Mouse (Mus musculus) adrenal gland, postnatal 36 days (tissue): ENCODE results near the gene Polrmt. TPM values are rescaled to one million over a fixed set of nuclear protein-coding genes. Genes with fewer than 3 reads are reported as not detected.

Experiments
- DNase-seq, 2 experiments: peaks; one replicate each; pipeline ENCODE4 v3.0.0; 2021; ENCODE audit warnings: mixed read lengths in 1 of 2
- total RNA-seq, 2 experiments: library from RNA; stranded (reverse); gene quantifications; 2 replicates each; pipeline ENCODE4 v1.2.3; 2021

Gene Polrmt
- total RNA-seq, 2 experiments from 2014 or later: 51.1 to 58.0 TPM

DNA sequence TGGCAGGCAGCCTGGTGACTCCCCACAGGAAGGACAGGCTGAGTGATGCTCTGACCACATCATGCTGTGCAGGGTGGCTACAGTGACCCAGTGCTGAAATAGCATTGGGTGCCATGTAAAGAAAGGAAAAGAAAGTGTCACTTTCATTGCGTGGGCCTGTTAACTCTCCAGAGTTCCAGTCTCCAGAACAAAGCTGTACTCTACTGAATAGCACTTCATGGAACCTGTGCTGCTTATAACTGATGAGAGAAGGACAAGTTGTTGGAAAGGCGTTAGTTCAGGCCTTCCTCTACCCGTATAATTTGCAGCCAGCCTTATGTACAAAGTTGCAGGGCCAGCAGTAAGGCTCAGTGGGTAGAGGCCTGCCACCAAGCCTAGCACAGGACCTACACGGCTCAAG lies 57.7 kb downstream of the Polrmt start, which contains the start of gene Gzmm:
Gene Gzmm (plus strand): TSS at position 301 of the 400 bp plus-strand sequence.
- no peak for DNase-seq

DNA sequence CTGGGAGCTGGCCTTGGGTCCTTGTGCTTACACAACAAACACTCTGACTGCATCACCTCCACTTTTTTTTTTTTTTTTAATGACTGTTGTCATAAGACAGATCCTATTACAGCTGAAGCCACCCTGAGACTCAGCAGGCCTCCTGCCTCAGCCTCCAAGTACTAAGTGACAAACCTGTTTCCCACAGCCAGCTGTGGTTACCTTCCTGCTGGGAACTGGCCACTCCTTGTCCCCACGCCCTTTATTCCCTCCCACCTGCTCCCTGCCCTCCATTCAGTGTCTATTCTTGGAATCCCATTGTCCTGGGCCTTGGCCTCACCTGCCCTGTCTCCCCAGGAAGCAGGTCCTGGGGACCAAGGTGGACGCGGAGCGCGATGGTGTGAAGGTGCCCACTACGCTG lies 58.9 kb downstream of the Polrmt start:
- DNase-seq: no peak

GRCm38 (mm10) chr10:79686691-79687090 lies 59.7 kb downstream of the Polrmt start:
- DNase-seq: no peak

- DNase-seq: no peak
Observed at GRCm38 (mm10) chr10:79686219-79686618, 60.2 kb downstream of the Polrmt start.

Other genes starting within 250 kb of the Polrmt start
- gene Plpp2, start 212.8 kb downstream of the Polrmt start, total RNA-seq: 10 to 100 TPM; 20.2 to 38.2 TPM
- gene Mier2, start 191.4 kb downstream of the Polrmt start, total RNA-seq: 10 to 100 TPM; 30.4 to 33.4 TPM
- gene Theg, start 159.2 kb downstream of the Polrmt start, total RNA-seq: not detected
- gene C2cd4c, start 132.6 kb downstream of the Polrmt start, total RNA-seq: under 1 TPM; 0.16 to 0.30 TPM
- gene Shc2, start 108.7 kb downstream of the Polrmt start, total RNA-seq: 1 to 10 TPM; 3.0 to 5.2 TPM
- gene Odf3l2, start 100.8 kb downstream of the Polrmt start, total RNA-seq: not detected
- gene Madcam1, start 82.0 kb downstream of the Polrmt start, total RNA-seq: not detected
- 10 to 100 TPM; 31.6 to 39.0 TPM for gene Tpgs1, start 77.2 kb downstream of the Polrmt start, total RNA-seq
- 10 to 100 TPM; 75.0 to 79.9 TPM for gene Cdc34, start 64.4 kb downstream of the Polrmt start, total RNA-seq
- gene Gzmm, start 57.6 kb downstream of the Polrmt start, total RNA-seq: 1 to 10 TPM in 1 of 2 experiments, under 1 TPM in 1; 0.86 to 1.0 TPM
- gene Bsg, start 42.1 kb downstream of the Polrmt start, total RNA-seq: 100 to 1,000 TPM; 558 to 568 TPM
- gene Hcn2, start 29.9 kb downstream of the Polrmt start, total RNA-seq: 1 to 10 TPM; 4.3 to 6.0 TPM
- gene Fgf22, start 8.5 kb upstream of the Polrmt start, total RNA-seq: not detected
- gene Rnf126, start 20.4 kb upstream of the Polrmt start, total RNA-seq: 10 to 100 TPM; 53.0 to 55.2 TPM
- 10 to 100 TPM; 11.3 to 22.9 TPM for gene Fstl3, start 30.7 kb upstream of the Polrmt start, total RNA-seq
- gene Prss57, start 44.4 kb upstream of the Polrmt start, total RNA-seq: not detected
- gene Palm, start 47.0 kb upstream of the Polrmt start, total RNA-seq: 10 to 100 TPM; 75.4 to 93.7 TPM
- gene Misp, start 74.4 kb upstream of the Polrmt start, total RNA-seq: under 1 TPM in 1 of 2 experiments, not detected in 1; 0.43 TPM
- gene Ptbp1, start 107.8 kb upstream of the Polrmt start, total RNA-seq: 100 to 1,000 TPM; 257 to 299 TPM
- under 1 TPM; 0.50 to 0.56 TPM for gene Prtn3, start 127.9 kb upstream of the Polrmt start, total RNA-seq
- under 1 TPM; 0.16 to 0.50 TPM for gene Plppr3, start 128.1 kb upstream of the Polrmt start, total RNA-seq
- gene Elane, start 139.7 kb upstream of the Polrmt start, total RNA-seq: under 1 TPM; 0.30 to 0.33 TPM
- gene Cfd, start 144.3 kb upstream of the Polrmt start, total RNA-seq: 1,000 to 10,000 TPM; 1,484 to 1,596 TPM
- 10 to 100 TPM; 39.7 to 50.6 TPM for gene Med16, start 162.3 kb upstream of the Polrmt start, total RNA-seq
- gene Gm26602, start 164.3 kb upstream of the Polrmt start, total RNA-seq: not detected
- gene Kiss1r, start 170.4 kb upstream of the Polrmt start, total RNA-seq: 1 to 10 TPM; 1.2 to 1.3 TPM
- gene R3hdm4, start 174.6 kb upstream of the Polrmt start, total RNA-seq: 100 to 1,000 TPM; 104 to 118 TPM
- 1 to 10 TPM; 3.0 to 4.1 TPM for gene Arid3a, start 180.5 kb upstream of the Polrmt start, total RNA-seq
- gene Wdr18, start 213.6 kb upstream of the Polrmt start, total RNA-seq: 10 to 100 TPM; 37.8 to 48.9 TPM
- not detected for gene Grin3b, start 224.1 kb upstream of the Polrmt start, total RNA-seq
- 100 to 1,000 TPM; 144 to 146 TPM for gene Tmem259, start 237.7 kb upstream of the Polrmt start, total RNA-seq
- 10 to 100 TPM; 30.2 to 42.9 TPM for gene Cnn2, start 242.0 kb upstream of the Polrmt start, total RNA-seq
- gene Abca7, start 249.9 kb upstream of the Polrmt start, total RNA-seq: 10 to 100 TPM; 20.2 to 20.3 TPM